Mouse (Mus musculus): Measurements from ENCODE around the gene Senp8. TPM values are rescaled to one million over a fixed set of nuclear protein-coding genes. Genes with fewer than 3 reads are reported as not detected.
"Not testable (repeated sequence)": the region's sequence is repeated elsewhere in the genome, so short reads cannot be mapped to it uniquely, and the experiment has no call there.

Senp8 gene
- polyA plus RNA-seq (2014; fragmentation: Nextera tagmentation; extraction: Ambion mirVana) = 11.0 and 11.4 TPM in 2 replicates

- peak; percentile 93 for ATAC-seq (ENCODE audit: insufficient read depth)
- under 1% methylated on average over 59 of the region's 59 CpGs for WGBS
- TF ChIP-seq CTCF (IDR thresholded peaks at IDR 0.05; ENCODE audit: low read depth) = no peak
Observed at GRCm38 (mm10) chr9:59750267-59751065, at the start of gene Senp8, which contains the start of gene Myo9a. Gene Senp8 (minus strand): TSS chr9:59750710. Gene Myo9a (plus strand): TSS chr9:59750896.

GRCm38 (mm10) chr9:59766966-59767461 is 16.5 kb upstream of the Senp8 start:
- ATAC-seq (ENCODE audit: insufficient read depth); H3K4me3 ChIP-seq (ENCODE audit: low read depth, low read length); H3K9ac ChIP-seq; H3K9me3 ChIP-seq (ENCODE audit: low read depth, low read length); H3K36me3 ChIP-seq (ENCODE audit: insufficient read depth); H3K4me1 ChIP-seq (ENCODE audit: insufficient read depth); H3K27me3 ChIP-seq (ENCODE audit: insufficient read depth, low read length); DNase-seq; H3K27ac ChIP-seq (ENCODE audit: low read depth); H3K4me2 ChIP-seq: not testable (repeated sequence)
- 88% methylated on average over 12 of the region's 13 CpGs for WGBS

More at GRCm38 (mm10) chr9:59750267-59751065, at the start of gene Senp8, which contains the start of gene Myo9a:
- Histone ChIP-seq H3K9ac (peak within 1 kb of the TSS; percentile 86), H3K4me3 (ENCODE audit: low read depth, low read length) (peak within 1 kb of the TSS; percentile 80), H3K27ac (ENCODE audit: low read depth) (peak within 1 kb of the TSS; percentile 94), H3K4me1 (ENCODE audit: insufficient read depth) (peaks cover 9% of the 10 kb centered on the region; the same call in 1 of the 2 replicates), H3K36me3 (ENCODE audit: insufficient read depth) (no peaks in the 10 kb centered on the region), H3K9me3 (ENCODE audit: low read depth, low read length) (no peaks in the 10 kb centered on the region), H3K4me2 (peak within 1 kb of the TSS; percentile 82), H3K27me3 (ENCODE audit: insufficient read depth, low read length) (no peaks in the 10 kb centered on the region)
- peak; percentile 99 for DNase-seq

- ATAC-seq (ENCODE audit: insufficient read depth) (no peak), DNase-seq (no peak)
- no peaks in the 10 kb centered on the region for H3K36me3 ChIP-seq (ENCODE audit: insufficient read depth)
Observed at GRCm38 (mm10) chr9:59760515-59760914, 10.0 kb upstream of the Senp8 start.

GRCm38 (mm10) chr9:59757016-59757415 is 6.5 kb upstream of the Senp8 start:
- not testable (repeated sequence) for H3K9me3 ChIP-seq (ENCODE audit: low read depth, low read length); H3K4me3 ChIP-seq (ENCODE audit: low read depth, low read length); H3K27ac ChIP-seq (ENCODE audit: low read depth); DNase-seq; H3K9ac ChIP-seq; H3K27me3 ChIP-seq (ENCODE audit: insufficient read depth, low read length); H3K4me2 ChIP-seq; H3K4me1 ChIP-seq (ENCODE audit: insufficient read depth); ATAC-seq (ENCODE audit: insufficient read depth); H3K36me3 ChIP-seq (ENCODE audit: insufficient read depth)
- WGBS = 88% methylated on average over 2 of the region's 3 CpGs

More at GRCm38 (mm10) chr9:59760515-59760914, 10.0 kb upstream of the Senp8 start:
- Histone ChIP-seq H3K27me3 (ENCODE audit: insufficient read depth, low read length) (no peaks in the 10 kb centered on the region), H3K9ac (no peak overlapping the region), H3K27ac (ENCODE audit: low read depth) (no peak overlapping the region), H3K4me3 (ENCODE audit: low read depth, low read length) (no peak overlapping the region), H3K4me1 (ENCODE audit: insufficient read depth) (no peaks in the 10 kb centered on the region), H3K9me3 (ENCODE audit: low read depth, low read length) (no peaks in the 10 kb centered on the region), H3K4me2 (no peak overlapping the region)
- TF ChIP-seq CTCF (IDR thresholded peaks at IDR 0.05; ENCODE audit: low read depth) = no peak; the same call in 1 of the 2 replicates
- 60% methylated on average over 3 of the region's 3 CpGs for WGBS

- Histone ChIP-seq H3K4me3 (ENCODE audit: low read depth, low read length) (no peak overlapping the region), H3K9ac (no peak overlapping the region), H3K27ac (ENCODE audit: low read depth) (no peak overlapping the region), H3K9me3 (ENCODE audit: low read depth, low read length) (no peaks in the 10 kb centered on the region), H3K4me1 (ENCODE audit: insufficient read depth) (peaks cover 3% of the 10 kb centered on the region; the same call in 1 of the 2 replicates), H3K4me2 (no peak overlapping the region), H3K36me3 (ENCODE audit: insufficient read depth) (no peaks in the 10 kb centered on the region), H3K27me3 (ENCODE audit: insufficient read depth, low read length) (no peaks in the 10 kb centered on the region)
- ATAC-seq (ENCODE audit: insufficient read depth) (no peak), DNase-seq (no peak)
- no peak for TF ChIP-seq CTCF (IDR thresholded peaks at IDR 0.05; ENCODE audit: low read depth)
- 50% methylated on average over 2 of the region's 2 CpGs for WGBS
Observed at GRCm38 (mm10) chr9:59755199-59755598, 4.7 kb upstream of the Senp8 start.

- TF ChIP-seq CTCF (IDR thresholded peaks at IDR 0.05; ENCODE audit: low read depth) = no peak
- 5% methylated on average over 2 of the region's 2 CpGs for WGBS
- Histone ChIP-seq H3K9ac (peak overlapping the region; percentile 86), H3K4me1 (ENCODE audit: insufficient read depth) (peaks cover 9% of the 10 kb centered on the region; the same call in 1 of the 2 replicates), H3K27me3 (ENCODE audit: insufficient read depth, low read length) (no peaks in the 10 kb centered on the region), H3K4me2 (peak overlapping the region; percentile 82), H3K27ac (ENCODE audit: low read depth) (0 out of 2 replicates have a peak overlapping the region, but pooled peaks have one; percentile 12), H3K4me3 (ENCODE audit: low read depth, low read length) (peak overlapping the region; percentile 80), H3K9me3 (ENCODE audit: low read depth, low read length) (no peaks in the 10 kb centered on the region), H3K36me3 (ENCODE audit: insufficient read depth) (no peaks in the 10 kb centered on the region)
- DNase-seq = peak; percentile 49
- no peak for ATAC-seq (ENCODE audit: insufficient read depth)
Observed at GRCm38 (mm10) chr9:59751966-59752365, 1.5 kb upstream of the Senp8 start.

- peak overlapping the region; percentile 82 for H3K4me2 ChIP-seq
- ATAC-seq (ENCODE audit: insufficient read depth) (peak; percentile 96), DNase-seq (peak; percentile 88)
- peak overlapping the region; percentile 94 for H3K27ac ChIP-seq (ENCODE audit: low read depth)
- no peaks in the 10 kb centered on the region for H3K27me3 ChIP-seq (ENCODE audit: insufficient read depth, low read length)
- WGBS = under 1% methylated on average over 48 of the region's 49 CpGs
- no peaks in the 10 kb centered on the region for H3K36me3 ChIP-seq (ENCODE audit: insufficient read depth)
- H3K9ac ChIP-seq = peak overlapping the region; percentile 86
- no peak for TF ChIP-seq CTCF (IDR thresholded peaks at IDR 0.05; ENCODE audit: low read depth)
- peak overlapping the region; percentile 80 for H3K4me3 ChIP-seq (ENCODE audit: low read depth, low read length)
- H3K4me1 ChIP-seq (ENCODE audit: insufficient read depth) = peaks cover 9% of the 10 kb centered on the region; the same call in 1 of the 2 replicates
- no peaks in the 10 kb centered on the region for H3K9me3 ChIP-seq (ENCODE audit: low read depth, low read length)
Observed at GRCm38 (mm10) chr9:59751066-59751581, 614 bp upstream of the Senp8 start.

All from lung, embryonic 14.5 days (tissue).